Mouse (Mus musculus) myocyte (in vitro differentiated cells): ENCODE data around the gene Hid1. TPM values are rescaled to one million over a fixed set of nuclear protein-coding genes. Genes with fewer than 3 reads are reported as not detected.

Experiments
- H3K27me3 ChIP-seq: one replicate; pipeline ENCODE4 v1.6.1; 2011; ENCODE audit not compliant: control insufficient read depth, insufficient read depth, insufficient read length
- H3K36me3 ChIP-seq: one replicate; pipeline ENCODE4 v1.6.1; 2011; ENCODE audit not compliant: control insufficient read depth, insufficient read depth
- H3K4me2 ChIP-seq: one replicate; pipeline ENCODE4 v1.6.1; 2011; ENCODE audit warnings: low read depth, control low read depth
- H3K4me3 ChIP-seq: one replicate; pipeline ENCODE4 v1.5.1; 2011; ENCODE audit warnings: mild to moderate bottlenecking, control low read depth, moderate library complexity
- H3K79me2 ChIP-seq: one replicate; pipeline ENCODE4 v1.6.1; 2011; ENCODE audit not compliant: control insufficient read depth, insufficient read depth
- H3ac ChIP-seq: one replicate; pipeline ENCODE4 v1.6.1; 2011; ENCODE audit not compliant: control insufficient read depth, insufficient read length
- CEBPB ChIP-seq: IDR thresholded peaks from 2 replicates; pipeline ENCODE4 v1.6.1; 2011; ENCODE audit warnings: mild to moderate bottlenecking, moderate library complexity; ENCODE audit not compliant: poor library complexity, insufficient read depth, severe bottlenecking
- E2F4 ChIP-seq: IDR thresholded peaks from one replicate; pipeline ENCODE4 v1.6.1; 2011; ENCODE audit warnings: mild to moderate bottlenecking, control low read depth, moderate library complexity; ENCODE audit not compliant: insufficient read depth
- MAX ChIP-seq: IDR thresholded peaks from one replicate; pipeline ENCODE4 v1.6.1; 2011; ENCODE audit warnings: low read depth, mild to moderate bottlenecking, control low read depth
- MYOD1 ChIP-seq, 3 experiments: IDR thresholded peaks; one replicate each; pipeline ENCODE4 v1.6.1; 2011; ENCODE audit warnings: control low read depth in 2 of 3, low read depth in 2 of 3, mild to moderate bottlenecking in 2 of 3, moderate library complexity in 1 of 3; ENCODE audit not compliant: insufficient read length in 2 of 3, control insufficient read depth in 1 of 3
- MYOG ChIP-seq, 3 experiments: IDR thresholded peaks; one replicate each; pipeline ENCODE4 v1.6.1; 2011; ENCODE audit warnings: control low read depth in 2 of 3, low read depth in 2 of 3, mild to moderate bottlenecking in 2 of 3; ENCODE audit not compliant: insufficient read length in 2 of 3, control insufficient read depth in 1 of 3, insufficient read depth in 1 of 3
- POLR2A ChIP-seq: IDR thresholded peaks from one replicate; pipeline ENCODE4 v1.6.1; 2011; ENCODE audit warnings: low read depth, mild to moderate bottlenecking, control low read depth, moderate library complexity; ENCODE audit not compliant: insufficient read length
- POLR2AphosphoS2 ChIP-seq: IDR thresholded peaks from one replicate; pipeline ENCODE4 v1.6.1; 2011; ENCODE audit warnings: low read depth, control low read depth; ENCODE audit not compliant: insufficient read length
- REST ChIP-seq: IDR thresholded peaks from one replicate; pipeline ENCODE4 v1.6.1; 2011; ENCODE audit warnings: mild to moderate bottlenecking, control low read depth, moderate library complexity; ENCODE audit not compliant: insufficient read depth, insufficient read length
- SRF ChIP-seq: IDR thresholded peaks from one replicate; pipeline ENCODE4 v1.6.1; 2011; ENCODE audit warnings: low read depth; ENCODE audit not compliant: control insufficient read depth, insufficient read length
- TCF12 ChIP-seq: IDR thresholded peaks from one replicate; pipeline ENCODE4 v1.6.1; 2011; ENCODE audit warnings: mild to moderate bottlenecking, control low read depth; ENCODE audit not compliant: poor library complexity, insufficient read depth, severe bottlenecking
- TCF3 ChIP-seq: IDR thresholded peaks from one replicate; pipeline ENCODE4 v1.6.1; 2011; ENCODE audit warnings: low read depth, control low read depth; ENCODE audit not compliant: insufficient read length
- USF1 ChIP-seq: IDR thresholded peaks from one replicate; pipeline ENCODE4 v1.6.1; 2011; ENCODE audit warnings: low read depth, mild to moderate bottlenecking, control low read depth, moderate library complexity
- polyA plus RNA-seq: library from polyadenylated mRNA; unstranded; fragments of >200 nt; fragmentation: generic; extraction: Trizol; gene quantifications from one replicate; pipeline ENCODE4 v1.2.1, GENCODE M21; 2012; ENCODE audit warnings: missing spikeins

Hid1 gene
- polyA plus RNA-seq, 1 experiment: 63.1 TPM

DNA sequence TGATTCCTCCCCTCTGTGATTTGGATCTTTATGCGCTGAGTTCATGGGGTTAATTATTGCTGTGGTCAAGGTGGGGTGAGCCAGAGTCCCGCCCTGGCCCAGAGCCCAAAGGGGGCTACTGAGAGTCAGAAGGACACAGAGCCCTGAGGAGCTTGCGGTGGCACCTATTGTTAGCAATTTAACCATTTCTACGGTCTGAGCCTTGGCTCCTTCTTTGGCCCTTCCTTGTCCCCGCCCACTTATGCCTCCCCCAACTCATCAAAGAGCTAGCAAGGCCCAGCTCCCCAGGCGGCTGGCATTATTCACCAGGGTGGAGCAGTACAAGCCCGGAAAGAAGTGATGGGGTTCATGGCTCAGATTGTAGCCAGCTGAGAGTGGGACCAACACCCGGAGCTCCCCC lies 60.7 kb downstream of the Hid1 start, which contains the start of gene Otop2:
TSS of gene Otop2 (plus strand) at position 301 of the 400 bp plus-strand sequence.
- TF ChIP-seq USF1 (no peak), SRF (no peak), TCF12 (no peak), E2F4 (no peak), MYOG (IDR thresholded peaks at IDR 0.05; ENCODE audit: control insufficient read depth in 1 of 3, insufficient read depth in 1 of 3, insufficient read length in 2 of 3, low read depth in 2 of 3) (no peak), POLR2AphosphoS2 (no peak), TCF3 (no peak), MYOD1 (IDR thresholded peaks at IDR 0.05; ENCODE audit: control insufficient read depth in 1 of 3, insufficient read length in 2 of 3, low read depth in 2 of 3) (no peak), REST (no peak), POLR2A (no peak), CEBPB (no peak), MAX (no peak)
- Histone ChIP-seq H3K27me3 (no peaks in the 10 kb centered on the region), H3ac (no peak within 1 kb of the TSS), H3K79me2 (no peaks in the 10 kb centered on the region), H3K4me2 (no peak within 1 kb of the TSS), H3K36me3 (no peaks in the 10 kb centered on the region), H3K4me3 (no peak within 1 kb of the TSS)

DNA sequence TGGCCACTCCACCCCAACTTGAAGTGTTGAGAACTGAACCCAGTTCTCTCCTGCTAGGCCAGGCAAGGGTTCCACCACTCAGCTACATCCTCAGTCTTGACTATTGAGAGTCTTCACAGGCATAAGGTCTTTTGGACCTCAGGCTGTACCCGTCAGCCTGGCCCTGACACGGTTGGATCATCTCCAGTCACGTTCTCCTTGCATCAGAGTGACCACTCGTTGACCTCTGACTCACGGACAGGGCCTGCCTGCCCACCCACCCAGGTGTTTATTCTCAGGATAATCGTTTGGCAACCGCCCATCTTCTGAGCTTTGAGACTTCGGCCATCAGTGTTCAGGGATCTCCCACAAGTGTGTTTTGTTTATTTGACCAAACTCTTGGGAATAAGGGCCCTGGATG lies 64.4 kb downstream of the Hid1 start:
- H3ac ChIP-seq: no peak overlapping the region

DNA sequence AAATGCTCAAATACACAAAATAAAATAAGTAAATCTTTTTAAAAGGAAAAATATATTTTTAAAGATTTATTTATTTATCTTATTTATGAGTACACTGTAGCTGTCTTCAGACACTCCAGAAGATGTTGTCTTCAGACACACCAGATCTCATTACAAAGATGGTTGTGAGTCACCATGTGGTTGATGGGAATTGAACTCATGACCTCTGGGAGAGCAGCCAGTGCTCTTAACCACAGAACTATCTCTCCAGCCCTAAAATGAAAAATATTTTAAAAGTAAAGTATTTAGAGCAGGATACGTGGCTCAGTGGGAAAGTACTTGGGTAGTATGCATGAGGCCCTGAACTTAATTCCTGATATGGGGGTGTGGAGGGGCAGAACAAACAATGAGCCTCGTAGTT lies 66.2 kb downstream of the Hid1 start:
- Histone ChIP-seq H3ac (no peak overlapping the region), H3K36me3 (no peaks in the 10 kb centered on the region), H3K27me3 (no peaks in the 10 kb centered on the region), H3K4me3 (no peak overlapping the region), H3K79me2 (no peaks in the 10 kb centered on the region), H3K4me2 (no peak overlapping the region)
- peak; percentile 11 for TF ChIP-seq USF1
- TF ChIP-seq POLR2AphosphoS2: no peak
- TF ChIP-seq MYOG (IDR thresholded peaks at IDR 0.05; ENCODE audit: control insufficient read depth in 1 of 3, insufficient read depth in 1 of 3, insufficient read length in 2 of 3, low read depth in 2 of 3): no peak
- TF ChIP-seq E2F4: no peak

More for the DNA sequence above, 64.4 kb downstream of the Hid1 start:
- Histone ChIP-seq H3K4me2 (no peak overlapping the region), H3K27me3 (no peaks in the 10 kb centered on the region), H3K79me2 (no peaks in the 10 kb centered on the region), H3K4me3 (no peak overlapping the region), H3K36me3 (no peaks in the 10 kb centered on the region)
- TF ChIP-seq CEBPB (peak; percentile 11; the same call in 1 of the 2 replicates), POLR2A (no peak)

DNA sequence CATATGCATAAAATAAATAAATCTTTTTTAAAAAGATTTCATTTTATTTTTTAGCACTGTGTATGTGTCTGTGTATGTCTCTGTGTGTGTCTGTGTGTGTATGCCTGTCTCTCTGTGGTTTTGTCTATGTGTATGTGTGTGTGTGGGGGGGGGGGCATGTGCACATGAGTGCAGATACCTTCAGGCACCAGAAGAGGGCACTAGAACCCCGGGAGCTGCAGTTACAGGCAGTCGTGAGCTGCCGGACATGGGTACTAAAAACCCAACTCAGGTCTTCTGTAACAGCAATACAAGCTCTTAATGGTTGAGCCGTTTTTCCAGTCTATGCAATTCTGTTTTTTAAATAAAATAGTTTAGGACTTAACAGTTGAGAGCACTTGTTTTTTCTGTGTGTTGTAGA lies 66.8 kb downstream of the Hid1 start:
- Histone ChIP-seq H3K4me3 (no peak overlapping the region), H3K36me3 (no peaks in the 10 kb centered on the region), H3K27me3 (no peaks in the 10 kb centered on the region), H3K4me2 (no peak overlapping the region), H3K79me2 (no peaks in the 10 kb centered on the region), H3ac (no peak overlapping the region)
- TF ChIP-seq MYOG (IDR thresholded peaks at IDR 0.05; ENCODE audit: control insufficient read depth in 1 of 3, insufficient read depth in 1 of 3, insufficient read length in 2 of 3, low read depth in 2 of 3): no peak
- no peak for TF ChIP-seq E2F4
- TF ChIP-seq TCF3: no peak

DNA sequence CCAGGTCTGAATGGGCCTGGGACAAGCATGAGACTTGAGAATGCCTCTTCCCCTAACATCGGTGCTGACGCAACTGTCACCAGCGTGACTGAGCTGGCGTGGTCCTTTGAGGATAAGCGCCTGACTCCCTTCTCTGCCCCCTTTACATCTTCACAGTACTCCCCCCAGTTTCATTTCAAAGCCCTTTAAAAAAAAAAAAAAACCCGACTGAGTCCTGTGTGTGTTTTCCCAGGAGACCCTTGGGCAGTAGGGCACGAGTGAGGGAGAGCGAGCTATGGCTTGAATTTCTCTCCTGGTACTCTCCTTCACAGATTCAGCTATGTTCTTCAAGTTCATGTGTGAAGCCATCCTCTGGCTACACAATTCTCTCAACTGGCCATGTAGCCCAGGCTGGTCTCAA lies 69.4 kb downstream of the Hid1 start:
- Histone ChIP-seq H3K4me3 (no peak overlapping the region), H3K4me2 (no peak overlapping the region), H3K79me2 (no peaks in the 10 kb centered on the region), H3K36me3 (no peaks in the 10 kb centered on the region), H3ac (no peak overlapping the region), H3K27me3 (no peaks in the 10 kb centered on the region)
- TF ChIP-seq POLR2A: no peak
- TF ChIP-seq USF1: no peak
- no peak for TF ChIP-seq MYOD1 (IDR thresholded peaks at IDR 0.05; ENCODE audit: control insufficient read depth in 1 of 3, insufficient read length in 2 of 3, low read depth in 2 of 3)

Other genes starting within 250 kb of the Hid1 start
- gene Cd300lf, start 233.8 kb downstream of the Hid1 start, polyA plus RNA-seq: not detected
- 16.1 TPM for gene Slc9a3r1, start 204.4 kb downstream of the Hid1 start, polyA plus RNA-seq
- gene Tmem104, start 180.3 kb downstream of the Hid1 start, polyA plus RNA-seq: 15.5 TPM
- 22.6 TPM for gene Nat9, start 179.9 kb downstream of the Hid1 start, polyA plus RNA-seq
- gene Grin2c, start 100.5 kb downstream of the Hid1 start, polyA plus RNA-seq: not detected
- gene Fdxr, start 90.7 kb downstream of the Hid1 start, polyA plus RNA-seq: 13.9 TPM
- 0.62 TPM for gene Fads6, start 70.1 kb downstream of the Hid1 start, polyA plus RNA-seq
- 0.01 TPM for gene Otop2, start 60.6 kb downstream of the Hid1 start, polyA plus RNA-seq
- 0.16 TPM for gene Ush1g, start 45.7 kb downstream of the Hid1 start, polyA plus RNA-seq
- not detected for gene Otop3, start 33.0 kb downstream of the Hid1 start, polyA plus RNA-seq
- gene Cdr2l, start 14.2 kb upstream of the Hid1 start, polyA plus RNA-seq: 52.8 TPM
- 201 TPM for gene Mrpl58, start 36.0 kb upstream of the Hid1 start, polyA plus RNA-seq
- gene Atp5h, start 52.2 kb upstream of the Hid1 start, polyA plus RNA-seq: 693 TPM
- gene Kctd2, start 52.4 kb upstream of the Hid1 start, polyA plus RNA-seq: 27.3 TPM
- gene Trim80, start 72.8 kb upstream of the Hid1 start, polyA plus RNA-seq: not detected
- gene Slc16a5, start 94.7 kb upstream of the Hid1 start, polyA plus RNA-seq: 0.10 TPM
- gene Armc7, start 107.9 kb upstream of the Hid1 start, polyA plus RNA-seq: 6.2 TPM
- gene Nt5c, start 124.1 kb upstream of the Hid1 start, polyA plus RNA-seq: 64.0 TPM
- gene Jpt1, start 146.6 kb upstream of the Hid1 start, polyA plus RNA-seq: 386 TPM
- gene Sumo2, start 168.5 kb upstream of the Hid1 start, polyA plus RNA-seq: 176 TPM
- 41.1 TPM for gene Nup85, start 196.7 kb upstream of the Hid1 start, polyA plus RNA-seq
- 61.5 TPM for gene Mrps7, start 236.2 kb upstream of the Hid1 start, polyA plus RNA-seq
- gene Gga3, start 236.3 kb upstream of the Hid1 start, polyA plus RNA-seq: 16.4 TPM
- gene Mif4gd, start 245.2 kb upstream of the Hid1 start, polyA plus RNA-seq: 17.5 TPM